Mouse (Mus musculus): ENCODE results near the gene Hist1h4d. TPM values are rescaled to one million over a fixed set of nuclear protein-coding genes. Genes with fewer than 3 reads are reported as not detected.
"Not testable (repeated sequence)": the region's sequence is repeated elsewhere in the genome, so short reads cannot be mapped to it uniquely, and the experiment has no call there.

Hist1h4d gene
- polyA plus RNA-seq, 1 experiment from 2014 or later, result 86.2 TPM

- Histone ChIP-seq H3K4me1 (no peaks in the 10 kb centered on the region), H3K9me3 (replicated peaks) (no peaks in the 10 kb centered on the region), H3K27ac (replicated peaks) (no peak overlapping the region), H3K4me2 (replicated peaks) (no peak overlapping the region), H3K9ac (no peak overlapping the region), H3K36me3 (no peaks in the 10 kb centered on the region), H3K27me3 (no peaks in the 10 kb centered on the region), H3K4me3 (replicated peaks) (no peak overlapping the region)
- ATAC-seq (ENCODE audit: insufficient number of reproducible peaks, low FRiP score, low TSS enrichment, low read depth), result no peak
Observed at GRCm38 (mm10) chr13:23609844-23610243, 28.4 kb downstream of the Hist1h4d start.

- ATAC-seq (ENCODE audit: insufficient number of reproducible peaks, low FRiP score, low TSS enrichment, low read depth), result no peak
- 59% methylated on average over 2 of the region's 2 CpGs for WGBS
- Histone ChIP-seq H3K27ac (replicated peaks) (no peak overlapping the region), H3K9me3 (replicated peaks) (no peaks in the 10 kb centered on the region), H3K4me2 (replicated peaks) (no peak overlapping the region), H3K36me3 (no peaks in the 10 kb centered on the region), H3K9ac (no peak overlapping the region), H3K27me3 (no peaks in the 10 kb centered on the region), H3K4me1 (no peaks in the 10 kb centered on the region), H3K4me3 (replicated peaks) (no peak overlapping the region)
Observed at GRCm38 (mm10) chr13:23610393-23610792, 29.0 kb downstream of the Hist1h4d start.

- no peak overlapping the region for H3K9ac ChIP-seq
- H3K9me3 ChIP-seq (replicated peaks), result no peaks in the 10 kb centered on the region
- no peaks in the 10 kb centered on the region for H3K4me1 ChIP-seq
- H3K36me3 ChIP-seq, result no peaks in the 10 kb centered on the region
- H3K27ac ChIP-seq (replicated peaks), result no peak overlapping the region
- WGBS, result 85% methylated on average over 3 of the region's 3 CpGs
- ATAC-seq (ENCODE audit: insufficient number of reproducible peaks, low FRiP score, low TSS enrichment, low read depth), result no peak
- no peaks in the 10 kb centered on the region for H3K27me3 ChIP-seq
- H3K4me3 ChIP-seq (replicated peaks), result no peak overlapping the region
- no peak overlapping the region for H3K4me2 ChIP-seq (replicated peaks)
Observed at GRCm38 (mm10) chr13:23611638-23612037, 30.2 kb downstream of the Hist1h4d start.

- peak overlapping the region; percentile 50 for H3K9ac ChIP-seq
- H3K4me1 ChIP-seq, result peaks cover 10% of the 10 kb centered on the region
- no peak for ATAC-seq (ENCODE audit: insufficient number of reproducible peaks, low FRiP score, low TSS enrichment, low read depth)
- peak overlapping the region; percentile 54 for H3K4me3 ChIP-seq (replicated peaks)
- peak overlapping the region; percentile 98 for H3K27ac ChIP-seq (replicated peaks)
- H3K27me3 ChIP-seq, result no peaks in the 10 kb centered on the region
- H3K9me3 ChIP-seq (replicated peaks), result no peaks in the 10 kb centered on the region
- 38% methylated on average over 12 of the region's 12 CpGs for WGBS
- H3K36me3 ChIP-seq, result no peaks in the 10 kb centered on the region
- H3K4me2 ChIP-seq (replicated peaks), result peak overlapping the region; percentile 86
Observed at GRCm38 (mm10) chr13:23620056-23620732, 38.8 kb downstream of the Hist1h4d start.

GRCm38 (mm10) chr13:23620733-23621531 lies 39.5 kb downstream of the Hist1h4d start, which contains the start of gene Hist1h2be:
Gene Hist1h2be, minus strand, starts transcription at chr13:23621124.
- peak within 1 kb of the TSS; percentile 98 for H3K27ac ChIP-seq (replicated peaks)
- H3K4me2 ChIP-seq (replicated peaks), result peak within 1 kb of the TSS; percentile 86
- peak within 1 kb of the TSS; percentile 54 for H3K4me3 ChIP-seq (replicated peaks)
- H3K36me3 ChIP-seq, result no peaks in the 10 kb centered on the region
- peak within 1 kb of the TSS; percentile 83 for H3K9ac ChIP-seq
- H3K4me1 ChIP-seq, result peaks cover 10% of the 10 kb centered on the region
- WGBS, result under 1% methylated on average over 27 of the region's 27 CpGs
- no peaks in the 10 kb centered on the region for H3K9me3 ChIP-seq (replicated peaks)
- peak; percentile 88 for ATAC-seq (ENCODE audit: insufficient number of reproducible peaks, low FRiP score, low TSS enrichment, low read depth)
- no peaks in the 10 kb centered on the region for H3K27me3 ChIP-seq

GRCm38 (mm10) chr13:23621532-23622174 lies 40.3 kb downstream of the Hist1h4d start:
- ATAC-seq (ENCODE audit: insufficient number of reproducible peaks, low FRiP score, low TSS enrichment, low read depth), result peak; percentile 89
- Histone ChIP-seq H3K4me2 (replicated peaks) (peak overlapping the region; percentile 86), H3K9ac (peak overlapping the region; percentile 83), H3K4me3 (replicated peaks) (peak overlapping the region; percentile 54), H3K36me3 (no peaks in the 10 kb centered on the region), H3K27me3 (no peaks in the 10 kb centered on the region), H3K9me3 (replicated peaks) (no peaks in the 10 kb centered on the region), H3K4me1 (peaks cover 10% of the 10 kb centered on the region), H3K27ac (replicated peaks) (peak overlapping the region; percentile 98)
- under 1% methylated on average over 18 of the region's 18 CpGs for WGBS

GRCm38 (mm10) chr13:23622175-23622671 lies 40.8 kb downstream of the Hist1h4d start, which contains the start of gene Hist1h1e:
Gene Hist1h1e, minus strand, starts transcription at chr13:23622558.
- H3K9me3 ChIP-seq (replicated peaks); H3K27me3 ChIP-seq; H3K4me1 ChIP-seq; H3K36me3 ChIP-seq: not testable (repeated sequence)
- peak within 1 kb of the TSS; percentile 98 for H3K27ac ChIP-seq (replicated peaks)
- ATAC-seq (ENCODE audit: insufficient number of reproducible peaks, low FRiP score, low TSS enrichment, low read depth), result peak; percentile 92
- H3K4me3 ChIP-seq (replicated peaks), result peak within 1 kb of the TSS; percentile 54
- H3K4me2 ChIP-seq (replicated peaks), result peak within 1 kb of the TSS; percentile 86
- peak within 1 kb of the TSS; percentile 83 for H3K9ac ChIP-seq
- under 1% methylated on average over 50 of the region's 53 CpGs for WGBS

- Histone ChIP-seq H3K4me2 (replicated peaks) (peak overlapping the region; percentile 86), H3K4me1 (peaks cover 10% of the 10 kb centered on the region), H3K9me3 (replicated peaks) (no peaks in the 10 kb centered on the region), H3K4me3 (replicated peaks) (peak overlapping the region; percentile 54), H3K27me3 (no peaks in the 10 kb centered on the region), H3K9ac (no peak overlapping the region), H3K27ac (replicated peaks) (peak overlapping the region; percentile 98), H3K36me3 (no peaks in the 10 kb centered on the region)
- ATAC-seq (ENCODE audit: insufficient number of reproducible peaks, low FRiP score, low TSS enrichment, low read depth), result no peak
- 26% methylated on average over 7 of the region's 7 CpGs for WGBS
Observed at GRCm38 (mm10) chr13:23622861-23623450, 41.6 kb downstream of the Hist1h4d start.

GRCm38 (mm10) chr13:23630653-23631052 lies 49.3 kb downstream of the Hist1h4d start:
- no peak overlapping the region for H3K4me2 ChIP-seq (replicated peaks)
- 34% methylated on average over 1 of the region's 1 CpGs for WGBS

More at GRCm38 (mm10) chr13:23630653-23631052, 49.3 kb downstream of the Hist1h4d start:
- Histone ChIP-seq H3K27me3 (no peaks in the 10 kb centered on the region), H3K4me3 (replicated peaks) (no peak overlapping the region), H3K27ac (replicated peaks) (no peak overlapping the region), H3K9ac (no peak overlapping the region), H3K4me1 (no peaks in the 10 kb centered on the region), H3K36me3 (no peaks in the 10 kb centered on the region), H3K9me3 (replicated peaks) (no peaks in the 10 kb centered on the region)
- ATAC-seq (ENCODE audit: insufficient number of reproducible peaks, low FRiP score, low TSS enrichment, low read depth), result no peak

Data from embryonic facial prominence, embryonic 15.5 days (tissue).